Mouse (Mus musculus) heart, postnatal 4 days (tissue): ENCODE measurements at regions not wholly inside any gene's neighbourhood (a gene's known extent, or its start where the extent isn't known, plus 50 kb on each side); places are given as distances from the start of the nearest gene placed in this dataset.

Experiments used
- DNase-seq: peaks from one replicate; pipeline ENCODE4 v3.0.0; 2021

DNA sequence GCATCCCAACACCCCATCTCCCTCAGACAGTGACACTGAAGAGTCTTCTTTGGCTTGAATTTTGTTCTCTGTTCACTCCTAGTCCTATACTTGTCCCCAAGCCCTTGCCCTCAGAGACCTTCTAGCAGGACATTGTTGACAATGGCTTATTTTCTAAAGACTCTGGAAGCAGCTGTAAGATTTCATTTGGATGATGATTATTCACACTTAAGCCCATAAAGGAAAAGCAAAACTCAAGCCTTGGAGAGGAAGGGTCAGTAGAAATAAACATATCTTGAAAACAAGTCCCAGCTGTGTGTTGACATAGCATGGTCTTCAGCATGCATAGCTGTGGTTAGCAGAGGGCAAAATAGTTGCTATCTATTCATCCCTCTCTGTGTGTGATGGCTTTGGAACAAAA is 59.9 kb upstream of the Cdh11 start:
- DNase-seq, result no peak

DNA sequence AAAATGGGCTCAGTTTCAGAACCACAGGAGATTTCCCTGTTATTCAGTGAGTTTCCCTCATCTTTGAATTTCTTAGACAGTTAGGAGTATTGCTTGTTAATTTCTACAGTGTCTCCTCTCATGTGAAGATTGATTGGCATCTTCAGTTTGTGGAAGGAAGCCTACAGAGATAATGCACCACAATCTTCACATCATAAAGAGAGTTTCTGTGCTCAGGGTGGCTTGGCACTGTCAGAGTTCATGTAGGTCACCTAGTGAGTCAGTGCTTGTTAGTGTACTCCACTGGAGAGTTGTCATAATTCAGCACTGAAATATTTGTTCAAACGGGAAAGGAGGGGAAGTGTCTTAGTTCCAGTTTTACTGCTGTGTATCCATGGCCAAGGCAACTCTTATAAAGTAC is 74.6 kb upstream of the Cdh11 start:
- DNase-seq, result no peak

DNA sequence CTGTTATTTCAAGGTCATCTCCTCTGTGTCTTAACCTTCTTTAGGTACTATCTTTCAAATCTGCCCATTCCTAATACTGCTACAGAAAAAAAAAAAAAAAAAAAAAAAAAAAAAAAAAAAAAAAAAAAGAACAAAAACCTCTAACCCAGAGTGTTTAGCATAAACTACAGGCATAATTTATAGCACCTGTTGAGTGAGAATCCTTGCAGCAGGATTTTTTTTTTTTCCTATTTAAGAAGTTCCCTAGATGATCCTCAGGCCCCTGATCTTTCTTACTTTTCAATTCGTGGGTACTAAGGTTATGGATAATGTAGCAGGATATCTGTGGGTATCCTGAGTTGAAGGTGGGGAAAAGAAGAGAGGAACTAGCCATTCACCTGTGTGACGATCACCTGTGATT is 114.1 kb upstream of the Cdh11 start:
- DNase-seq, result no peak

DNA sequence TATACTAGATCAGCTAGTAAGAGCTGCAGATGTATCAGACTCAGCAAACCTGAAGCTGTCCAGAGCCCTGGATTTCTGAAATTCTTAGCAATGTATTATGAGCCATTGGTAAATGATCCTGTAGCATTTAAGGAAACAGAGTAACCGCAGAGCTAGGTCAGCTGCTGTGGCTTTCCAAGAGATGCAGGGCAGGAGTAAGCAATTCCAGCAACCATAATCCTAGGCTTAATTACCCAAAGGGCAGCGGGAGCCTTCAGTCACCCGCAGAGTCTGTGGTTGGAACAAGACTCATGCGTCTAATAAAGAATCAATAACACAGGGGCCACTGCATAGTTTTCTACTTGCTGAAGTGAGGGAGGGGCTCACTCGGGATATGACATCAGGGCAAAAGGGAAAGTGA is 115.2 kb upstream of the Cdh11 start:
- no peak for DNase-seq

DNA sequence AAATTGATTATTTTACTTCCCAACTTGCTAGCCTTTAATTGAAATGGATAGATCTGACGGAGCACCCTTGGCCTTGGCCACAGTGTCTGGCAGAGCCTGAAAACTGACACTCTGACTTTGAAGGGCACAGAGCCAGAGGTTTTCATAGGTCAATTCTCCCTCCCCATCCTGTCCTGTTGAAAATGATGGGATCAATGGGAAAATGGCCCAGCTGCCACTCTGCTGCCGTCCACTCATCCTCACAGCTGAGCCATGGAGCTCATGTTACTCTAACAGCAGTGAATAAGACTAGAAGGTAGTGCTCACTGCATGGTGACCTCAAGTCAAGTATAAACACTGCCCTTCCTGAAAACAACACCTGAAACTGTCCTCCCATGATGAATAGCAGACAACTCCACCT is 122.0 kb upstream of the Cdh11 start:
- DNase-seq, result no peak

DNA sequence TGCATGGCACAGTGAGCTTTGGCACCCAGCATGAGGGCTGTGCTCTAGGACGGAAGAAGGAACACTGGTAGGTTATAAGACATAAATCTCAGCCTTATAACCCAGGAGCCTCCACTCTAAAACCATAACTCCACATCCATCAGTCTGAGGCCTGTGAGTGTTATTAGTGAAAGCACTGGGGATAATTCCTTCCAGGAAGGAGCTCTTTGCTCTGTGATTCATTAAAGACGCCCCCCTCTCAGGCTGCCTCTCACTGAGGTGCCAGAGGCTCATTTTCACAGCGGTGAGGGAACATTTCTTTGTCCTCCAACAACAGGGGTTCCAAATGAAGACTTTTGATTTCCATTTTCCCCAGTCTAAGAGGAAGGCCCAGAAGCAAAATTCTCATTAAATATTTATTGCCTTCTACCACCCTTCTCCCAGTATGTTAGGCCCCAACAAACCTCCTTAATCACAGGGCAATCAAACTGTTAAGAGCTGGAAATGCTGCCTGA is 145.9 kb upstream of the Cdh11 start:
- DNase-seq, result no peak

DNA sequence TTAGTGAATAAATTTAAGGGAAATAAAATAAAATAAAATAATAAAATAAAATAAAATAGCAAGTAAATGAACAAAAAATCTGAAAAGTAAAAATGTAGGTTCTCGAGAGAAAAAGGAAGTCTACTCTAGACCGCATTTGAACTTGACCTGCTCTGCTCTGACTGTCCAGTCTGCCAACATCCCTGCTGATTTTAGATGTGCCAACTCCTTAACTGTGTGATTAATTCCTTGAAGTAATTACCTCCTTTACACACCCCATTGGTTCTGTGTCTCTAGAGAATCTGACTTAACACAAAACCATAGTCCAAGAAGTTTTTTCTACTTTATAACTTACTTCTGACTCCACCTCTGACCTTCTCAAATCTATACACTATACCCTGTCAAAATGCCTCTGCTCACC is 153.3 kb upstream of the Cdh11 start:
- DNase-seq, result no peak

DNA sequence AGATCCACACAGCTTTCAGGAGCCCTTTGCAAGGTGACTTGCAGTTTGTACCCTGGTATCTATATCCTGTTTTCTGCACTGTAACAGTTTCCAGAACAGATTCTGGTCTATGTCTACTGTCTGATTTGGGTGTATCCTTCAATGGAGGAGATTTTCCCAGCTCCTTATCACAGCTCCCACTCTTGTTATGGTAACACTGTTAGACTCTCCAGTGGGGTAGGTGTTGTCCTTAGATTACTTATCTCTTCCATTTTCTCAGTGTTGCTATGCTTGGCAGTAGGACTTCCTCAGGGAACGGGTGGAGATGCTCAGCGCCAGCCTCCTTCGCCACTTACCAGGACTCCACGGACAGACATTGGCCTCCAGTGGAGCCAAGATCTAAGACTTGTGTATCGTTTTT is 160.1 kb upstream of the Cdh11 start:
- DNase-seq, result peak; percentile 5

DNA sequence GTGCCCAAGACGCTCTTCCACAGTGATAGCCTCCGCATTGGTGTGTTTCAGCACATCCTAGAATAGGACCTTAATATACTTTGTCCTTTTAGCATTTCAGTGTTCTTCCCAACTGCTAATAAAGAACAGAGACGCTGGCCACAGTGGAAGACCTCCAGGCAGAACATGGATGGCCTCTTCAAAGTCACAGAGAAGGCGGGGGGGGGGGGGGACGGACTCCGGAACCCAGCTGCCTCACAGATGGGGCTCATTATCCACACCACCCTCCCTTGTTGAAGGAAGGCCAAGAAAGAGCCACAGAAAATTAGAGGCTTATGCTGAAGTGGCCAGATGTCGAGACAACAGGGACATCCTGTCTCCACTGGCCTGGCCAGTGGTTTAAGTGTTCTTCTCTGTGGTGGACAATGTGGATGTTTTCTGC is 192.7 kb upstream of the Cdh11 start:
- DNase-seq, result peak; percentile 6

DNA sequence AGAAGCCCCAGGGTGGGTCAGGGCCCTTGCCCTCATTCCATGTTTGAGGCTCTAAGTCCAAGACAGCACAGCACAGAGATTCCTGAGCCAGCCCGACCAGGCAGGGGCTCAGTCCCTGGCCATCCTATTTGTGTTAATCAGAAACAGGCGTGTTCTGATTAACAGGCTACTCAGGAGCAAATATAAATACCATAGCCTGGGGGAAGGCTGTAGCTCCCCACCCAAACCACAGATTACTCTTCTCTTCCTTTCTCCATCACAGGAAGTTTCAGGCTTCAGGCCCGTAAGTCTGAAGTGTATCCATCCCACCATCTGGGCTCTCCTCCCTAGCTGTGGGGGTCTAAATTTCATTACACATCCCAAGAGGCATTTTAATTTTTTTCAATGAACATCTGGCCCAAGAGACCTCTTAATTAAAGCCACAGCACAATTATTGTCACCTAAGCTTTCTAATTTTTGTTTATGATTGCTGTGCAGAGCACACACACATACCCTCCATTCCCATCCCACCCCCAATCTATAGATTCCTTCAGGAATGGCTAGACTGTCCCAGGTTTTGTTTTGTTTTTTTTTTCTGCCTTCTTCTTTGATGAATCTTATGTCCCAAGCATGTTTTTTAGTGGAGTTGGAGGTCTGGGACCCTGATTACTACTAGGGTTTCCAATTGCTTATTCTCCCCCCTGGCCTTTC is 197.9 kb upstream of the Cdh11 start:
- no peak for DNase-seq

DNA sequence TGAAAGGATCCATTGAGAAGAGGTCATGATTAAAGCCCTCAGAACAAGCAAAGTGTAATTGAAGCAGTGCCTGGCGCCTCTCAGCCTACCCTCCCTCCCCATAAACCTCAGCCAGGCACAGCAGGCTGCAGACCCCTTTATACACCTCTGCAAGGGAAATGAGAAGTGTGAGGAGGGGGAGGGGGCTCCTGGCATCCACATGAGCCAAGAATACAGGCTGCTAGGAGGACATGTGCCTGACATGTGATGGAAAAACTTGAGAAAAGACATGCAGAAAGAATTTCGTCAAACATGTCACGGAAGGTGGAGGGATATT is 198.4 kb upstream of the Cdh11 start:
- no peak for DNase-seq

DNA sequence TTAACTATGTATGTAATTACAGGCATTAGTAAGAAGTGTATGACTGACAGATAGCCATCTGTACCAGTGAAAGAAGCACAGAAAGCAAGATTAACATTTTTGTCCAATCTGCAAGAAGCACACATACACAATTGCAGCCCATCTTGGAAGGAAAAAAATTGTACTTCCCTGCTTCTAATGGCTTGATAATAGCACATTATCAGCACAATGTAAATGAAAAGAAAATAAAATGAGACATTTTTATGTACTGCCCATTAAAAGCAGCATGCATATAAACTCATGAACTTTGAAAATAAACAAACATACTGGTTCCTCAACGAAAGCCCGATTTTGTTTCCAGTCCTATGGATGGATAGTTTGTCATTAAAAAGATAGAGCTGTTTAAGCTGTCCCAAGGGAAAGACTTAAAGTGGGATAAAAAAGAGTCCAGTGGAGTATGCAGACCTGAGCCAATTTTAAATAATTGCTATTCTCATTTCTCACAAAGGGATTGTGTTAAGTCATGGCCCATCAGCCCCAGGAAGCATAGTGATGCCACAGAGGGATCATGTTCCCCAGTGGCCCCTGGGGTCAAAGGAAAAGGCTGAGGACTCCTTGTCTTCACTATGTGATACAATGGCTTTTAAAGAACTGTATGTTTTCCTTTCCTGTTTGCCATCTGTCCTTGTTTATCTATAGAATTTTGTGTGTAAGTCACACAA is 222.0 kb upstream of the Cdh11 start:
- DNase-seq, result no peak

DNA sequence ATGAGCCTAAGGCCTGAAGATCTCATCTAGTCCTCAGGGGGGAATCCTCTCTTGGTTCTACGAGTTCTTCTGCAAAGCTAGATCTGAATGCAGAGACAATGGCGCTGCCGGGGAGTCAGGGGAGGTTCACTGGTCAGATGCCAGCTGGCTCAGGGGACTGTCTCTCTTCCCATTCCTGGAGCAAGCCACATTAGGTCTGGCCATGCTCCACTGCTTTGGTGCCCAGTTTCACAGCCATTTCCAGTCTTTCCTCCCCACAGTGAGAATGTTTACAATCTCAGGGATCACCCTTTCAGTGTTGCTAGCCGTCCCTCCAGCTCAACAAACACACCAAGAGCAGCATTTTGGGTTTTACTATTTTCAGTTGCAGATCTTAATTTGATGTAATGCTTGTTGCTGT is 233.7 kb upstream of the Cdh11 start:
- peak; percentile 44 for DNase-seq

DNA sequence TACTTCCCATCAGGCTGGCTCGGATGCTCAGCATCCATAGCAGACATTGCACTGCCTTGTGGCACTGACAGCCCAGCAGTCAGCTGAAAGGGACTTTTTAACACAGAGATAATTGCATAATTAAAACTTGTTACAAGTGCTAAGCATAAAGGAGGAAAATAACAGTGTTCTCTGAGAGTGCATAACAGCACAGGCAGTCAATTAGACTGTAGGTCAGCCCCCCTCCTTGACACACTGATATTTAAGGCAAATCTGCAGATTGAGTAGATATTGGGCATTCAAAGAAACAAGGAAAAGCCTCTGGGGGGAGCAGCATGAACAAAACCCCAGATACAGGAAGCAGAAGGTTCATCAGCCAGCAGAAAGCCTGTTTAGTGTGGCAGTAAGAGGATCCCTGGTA is 237.8 kb upstream of the Cdh11 start:
- DNase-seq, result no peak

DNA sequence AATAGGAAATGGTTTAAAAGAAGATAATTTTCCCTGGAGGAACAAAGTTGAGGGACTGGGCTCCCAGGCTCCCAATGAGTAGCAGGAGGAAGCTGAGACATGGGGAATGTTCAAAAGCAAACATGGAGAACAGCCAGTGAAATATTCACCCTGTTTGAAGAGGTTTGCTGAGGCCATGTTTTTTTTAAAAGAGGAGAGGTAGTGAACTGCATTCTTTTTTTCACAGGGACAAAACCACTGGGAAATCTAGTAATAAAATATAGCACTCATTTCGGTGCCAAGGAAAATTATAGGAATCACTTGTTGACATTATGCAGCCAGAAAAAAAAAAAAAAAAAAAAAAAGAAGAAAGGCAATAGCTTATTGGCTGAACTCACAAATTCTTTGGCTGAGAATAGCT is 246.3 kb upstream of the Cdh11 start:
- no peak for DNase-seq

DNA sequence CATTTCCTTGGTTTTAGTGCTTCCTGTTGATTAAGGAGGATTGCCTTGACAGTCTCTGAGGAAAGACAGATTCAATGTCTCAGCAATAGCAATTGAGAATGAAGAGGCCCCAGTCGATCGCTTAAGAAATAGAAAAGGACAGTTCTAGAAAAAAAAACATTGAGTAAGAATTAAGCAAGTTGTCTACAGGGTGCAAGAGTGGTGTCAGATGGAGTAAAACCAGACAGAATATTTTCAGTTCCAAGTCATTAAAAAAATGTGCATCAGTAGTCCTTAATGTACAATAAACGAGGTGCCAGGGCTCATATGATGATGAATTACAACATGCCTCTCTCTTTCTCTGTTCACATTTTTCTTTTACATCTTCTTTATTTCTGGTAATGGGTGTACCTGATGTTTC is 248.5 kb upstream of the Cdh11 start:
- DNase-seq, result no peak

DNA sequence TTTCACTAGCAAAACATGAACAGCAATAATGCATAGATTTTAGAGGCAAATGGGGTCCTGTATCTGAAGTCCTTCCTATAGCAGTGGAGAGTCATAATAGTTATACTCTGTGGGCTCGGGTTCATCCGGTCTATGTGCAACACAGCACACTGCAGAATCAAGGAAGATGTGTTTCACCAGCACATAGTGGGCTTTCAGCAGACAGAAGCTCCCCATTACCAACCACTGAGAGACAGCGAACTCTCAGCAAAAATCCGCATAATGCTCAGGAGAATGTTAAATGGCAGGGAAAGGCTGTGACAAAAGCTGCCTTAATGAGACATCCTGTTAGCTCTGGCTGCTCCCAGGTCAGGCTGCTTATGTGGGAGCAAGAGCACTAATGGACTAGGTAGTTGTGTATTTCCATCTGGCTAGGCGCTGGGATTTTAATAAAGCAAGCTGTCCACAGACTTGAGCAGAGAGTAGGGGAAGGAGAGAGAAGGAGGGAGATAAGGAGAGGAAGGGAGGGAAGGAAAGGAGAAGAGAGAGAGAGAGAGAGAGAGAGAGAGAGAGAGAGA is 286.7 kb upstream of the Cdh11 start:
- no peak for DNase-seq

DNA sequence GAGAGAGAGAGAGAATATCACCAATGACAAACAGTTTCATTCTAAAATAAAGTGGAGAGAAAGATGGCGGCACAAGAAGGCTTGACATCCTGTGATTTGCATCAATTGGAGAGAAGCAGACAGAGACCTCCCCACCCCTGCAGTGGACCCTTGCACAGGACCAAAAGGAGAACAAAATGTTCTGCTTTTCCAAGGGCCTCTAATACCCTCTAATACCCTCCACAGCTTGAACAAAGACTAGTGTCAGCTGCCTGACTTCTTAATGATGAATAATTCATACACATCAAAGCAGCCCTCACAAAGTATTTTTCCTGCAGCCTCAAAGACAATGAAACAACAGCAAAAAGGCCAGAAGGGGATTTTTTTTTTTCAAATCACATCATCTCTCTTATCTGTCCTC is 287.2 kb upstream of the Cdh11 start:
- DNase-seq, result no peak

DNA sequence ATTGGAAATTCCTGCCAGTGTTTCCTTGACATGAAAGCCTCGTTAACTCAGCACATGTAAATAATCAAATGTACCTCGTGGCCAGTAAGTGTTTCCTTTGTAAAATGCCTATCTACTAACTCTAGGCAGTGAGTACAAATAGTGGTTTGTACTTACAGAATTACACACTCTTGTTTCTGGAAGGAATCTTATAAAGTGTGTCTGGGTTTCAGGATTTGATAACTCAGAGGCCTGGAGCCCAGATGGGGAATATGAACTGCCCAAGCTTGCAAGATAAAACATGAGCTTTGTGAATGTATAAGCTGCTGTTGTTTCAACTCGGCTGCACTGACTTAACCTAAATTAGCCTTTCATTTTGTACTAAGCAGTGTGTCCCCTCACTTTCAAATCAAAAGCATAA is 293.1 kb upstream of the Cdh11 start:
- DNase-seq, result no peak

DNA sequence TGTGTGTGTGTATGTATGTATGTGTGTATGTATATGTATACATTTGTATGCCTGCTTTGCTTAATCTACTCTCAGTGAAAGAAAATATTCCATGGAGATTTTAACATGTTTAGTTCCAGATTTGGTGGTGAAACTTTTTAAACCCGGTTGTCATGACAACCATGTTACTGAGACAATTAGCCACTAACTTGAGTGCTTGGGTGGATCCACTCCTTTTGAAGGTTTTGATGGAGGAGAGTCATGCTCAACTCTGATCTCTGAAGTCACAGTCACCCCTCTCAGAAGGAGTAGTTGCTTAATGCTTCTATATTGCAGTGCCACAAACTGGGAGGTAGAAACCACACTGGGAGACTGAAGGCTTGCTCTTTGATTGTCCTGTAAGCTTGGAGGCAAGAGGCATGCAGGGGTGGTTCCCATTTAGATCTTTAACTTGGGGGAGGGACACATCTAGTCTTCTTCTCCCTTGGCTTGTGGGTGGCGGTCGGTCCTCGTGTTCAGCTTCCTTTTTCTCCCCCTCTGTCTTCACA is 301.6 kb upstream of the Cdh11 start:
- DNase-seq, result no peak

DNA sequence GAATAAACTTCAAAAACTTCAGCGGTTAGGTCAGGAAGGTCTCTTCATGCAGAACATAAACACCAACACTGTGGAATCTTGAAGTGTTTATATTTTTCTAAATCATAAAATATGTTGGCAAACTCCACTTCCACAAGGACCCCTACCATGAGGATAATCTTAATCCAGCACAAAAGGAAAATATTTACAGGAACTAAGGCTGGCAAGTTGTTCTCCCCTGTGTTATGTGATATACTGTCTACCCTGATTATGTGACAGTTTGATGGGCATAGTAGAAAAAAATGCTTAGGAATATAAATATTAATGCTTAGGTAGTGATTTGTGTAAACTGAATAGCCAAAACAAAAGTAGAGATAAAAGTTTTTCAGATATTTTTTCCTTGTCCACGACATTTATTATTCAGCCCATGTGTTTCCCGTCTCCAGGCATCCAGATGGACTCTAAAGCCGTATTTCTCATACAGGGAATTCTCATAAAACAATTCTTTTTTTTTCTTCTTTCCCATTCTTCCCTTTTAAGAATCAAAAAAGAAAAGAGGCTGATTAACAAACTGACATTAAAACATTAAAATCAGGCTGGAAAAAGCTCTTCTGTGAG is 311.2 kb upstream of the Cdh11 start:
- no peak for DNase-seq

DNA sequence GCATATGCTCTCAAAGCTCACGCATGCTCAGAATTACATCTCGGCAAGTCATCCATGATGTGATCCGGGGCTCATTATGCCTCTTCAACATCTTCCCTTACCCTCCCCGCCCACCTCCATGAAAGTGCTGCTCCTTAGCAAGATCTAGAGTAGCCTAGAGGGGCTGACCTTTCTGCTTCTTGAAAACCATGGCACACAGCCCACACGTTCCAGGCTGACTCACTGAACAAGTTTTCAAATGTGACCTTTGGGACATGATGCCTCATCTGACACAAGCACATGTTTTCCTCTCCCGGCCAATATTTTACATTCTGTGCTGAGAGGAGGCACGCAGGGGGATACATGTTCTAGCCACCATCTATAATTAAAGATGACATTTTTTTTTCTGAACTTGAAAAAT is 340.1 kb upstream of the Cdh11 start:
- peak; percentile 4 for DNase-seq

DNA sequence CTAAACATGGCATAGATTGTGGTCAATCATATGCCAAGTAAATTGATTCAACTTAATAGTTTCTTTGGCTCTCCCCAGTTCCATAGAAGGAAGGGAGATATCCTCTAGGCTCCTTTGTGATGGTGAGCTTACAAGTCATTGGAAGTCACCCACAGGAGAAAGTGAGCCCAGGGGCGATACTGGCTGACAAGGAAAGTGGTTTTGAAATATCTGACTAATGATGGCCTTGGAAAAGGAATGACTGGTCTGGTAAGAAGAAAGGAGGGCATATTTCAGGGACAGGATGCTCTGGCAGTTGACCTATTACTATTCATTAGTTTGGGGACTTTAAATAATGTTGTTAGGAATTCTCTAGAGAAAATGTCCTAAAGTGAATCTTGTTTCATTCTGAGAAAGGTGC is 352.7 kb upstream of the Cdh11 start:
- no peak for DNase-seq

DNA sequence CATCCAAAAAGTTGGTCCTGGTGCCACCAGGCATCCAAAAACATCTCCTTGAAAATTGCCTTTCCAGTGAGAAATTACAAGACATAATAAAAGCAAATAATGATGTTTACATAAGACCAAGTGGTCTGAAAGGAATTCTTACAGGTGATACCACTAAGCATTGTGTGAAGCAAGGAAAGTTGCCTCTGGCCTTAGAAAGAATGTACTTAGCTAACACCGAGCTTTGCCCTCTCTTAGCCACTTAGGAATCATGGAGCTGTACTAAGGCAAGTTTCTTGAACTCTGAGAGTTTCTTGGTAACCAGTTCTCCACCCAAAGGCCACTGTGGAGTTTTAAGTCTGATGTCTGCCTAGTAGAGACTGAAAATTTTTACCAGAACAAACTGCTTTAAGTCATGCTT is 359.4 kb upstream of the Cdh11 start:
- DNase-seq, result no peak
